Mouse (Mus musculus): ENCODE data around the gene Add3. TPM values are rescaled to one million over a fixed set of nuclear protein-coding genes. Genes with fewer than 3 reads are reported as not detected.
A peak's percentile ranks its signal among the peaks of the same experiment; 100 is the strongest.
"Not testable (repeated sequence)": the region's sequence is repeated elsewhere in the genome, so short reads cannot be mapped to it uniquely, and the experiment has no call there.

The Add3 gene
- total RNA-seq, 1 experiment from 2014 or later: 61.2 TPM

GRCm38 (mm10) chr19:53221186-53221585, 80.9 kb downstream of the Add3 start:
- ATAC-seq (replicated peaks; ENCODE audit: low read depth, poor library complexity, severe bottlenecking): no peak

GRCm38 (mm10) chr19:53225249-53226070, 85.2 kb downstream of the Add3 start:
- not testable (repeated sequence) for ATAC-seq (replicated peaks; ENCODE audit: low read depth, poor library complexity, severe bottlenecking)

- no peak for ATAC-seq (replicated peaks; ENCODE audit: low read depth, poor library complexity, severe bottlenecking)
These were observed 86.4 kb downstream of the Add3 start for GRCm38 (mm10) chr19:53226651-53227050.

- ATAC-seq (replicated peaks; ENCODE audit: low read depth, poor library complexity, severe bottlenecking): no peak
These were observed 88.0 kb downstream of the Add3 start for GRCm38 (mm10) chr19:53228064-53228794.

- no peak for ATAC-seq (replicated peaks; ENCODE audit: low read depth, poor library complexity, severe bottlenecking)
These were observed 90.9 kb downstream of the Add3 start for GRCm38 (mm10) chr19:53230942-53231815.

GRCm38 (mm10) chr19:53233586-53233985, 93.3 kb downstream of the Add3 start:
- no peak for ATAC-seq (replicated peaks; ENCODE audit: low read depth, poor library complexity, severe bottlenecking)

- no peak for ATAC-seq (replicated peaks; ENCODE audit: low read depth, poor library complexity, severe bottlenecking)
These were observed 101.6 kb downstream of the Add3 start for GRCm38 (mm10) chr19:53241806-53242205.

- ATAC-seq (replicated peaks; ENCODE audit: low read depth, poor library complexity, severe bottlenecking): no peak
These were observed 103.7 kb downstream of the Add3 start for GRCm38 (mm10) chr19:53243956-53244355.

GRCm38 (mm10) chr19:53247558-53247957, 107.3 kb downstream of the Add3 start:
- ATAC-seq (replicated peaks; ENCODE audit: low read depth, poor library complexity, severe bottlenecking): no peak

GRCm38 (mm10) chr19:53248023-53248494, 107.8 kb downstream of the Add3 start:
- peak; percentile 64 for ATAC-seq (replicated peaks; ENCODE audit: low read depth, poor library complexity, severe bottlenecking)

GRCm38 (mm10) chr19:53251015-53251414, 110.8 kb downstream of the Add3 start:
- peak; percentile 40; the same call in 1 of the 2 replicates for ATAC-seq (replicated peaks; ENCODE audit: low read depth, poor library complexity, severe bottlenecking)

- ATAC-seq (replicated peaks; ENCODE audit: low read depth, poor library complexity, severe bottlenecking): no peak
These were observed 111.4 kb downstream of the Add3 start for GRCm38 (mm10) chr19:53251656-53252055.

GRCm38 (mm10) chr19:53252111-53253028, 112.1 kb downstream of the Add3 start:
- peak; percentile 26; the same call in 1 of the 2 replicates for ATAC-seq (replicated peaks; ENCODE audit: low read depth, poor library complexity, severe bottlenecking)

GRCm38 (mm10) chr19:53256361-53256760, 116.1 kb downstream of the Add3 start:
- no peak for ATAC-seq (replicated peaks; ENCODE audit: low read depth, poor library complexity, severe bottlenecking)

- peak; percentile 53 for ATAC-seq (replicated peaks; ENCODE audit: low read depth, poor library complexity, severe bottlenecking)
These were observed 116.8 kb downstream of the Add3 start for GRCm38 (mm10) chr19:53256991-53257594.

GRCm38 (mm10) chr19:53257631-53258560, 117.7 kb downstream of the Add3 start:
- peak; percentile 42 for ATAC-seq (replicated peaks; ENCODE audit: low read depth, poor library complexity, severe bottlenecking)

- ATAC-seq (replicated peaks; ENCODE audit: low read depth, poor library complexity, severe bottlenecking): no peak
These were observed 118.7 kb downstream of the Add3 start for GRCm38 (mm10) chr19:53258740-53259506.
